Mouse (Mus musculus): ENCODE data around the gene Siglece.

The Siglece gene

GRCm38 (mm10) chr7:43606896-43607742, 52.8 kb downstream of the Siglece start, which contains the start of gene Zfp819:
Gene Zfp819 (plus strand): TSS chr7:43607169.
- Histone ChIP-seq H3K27me3 (ENCODE audit: control insufficient read depth, insufficient read depth, low read length, poor library complexity, severe bottlenecking) (no peaks in the 10 kb centered on the region; the same call in 1 of the 2 replicates), H3K36me3 (ENCODE audit: control insufficient read depth, insufficient read depth, low read length, poor library complexity, severe bottlenecking) (no peaks in the 10 kb centered on the region)
- DNase-seq (ENCODE audit: low read depth, low spot score), result peak; percentile 20

GRCm38 (mm10) chr7:43601884-43602283, 58.1 kb downstream of the Siglece start:
- DNase-seq (ENCODE audit: low read depth, low spot score), result no peak
- Histone ChIP-seq H3K27me3 (ENCODE audit: control insufficient read depth, insufficient read depth, low read length, poor library complexity, severe bottlenecking) (no peaks in the 10 kb centered on the region; the same call in 1 of the 2 replicates), H3K36me3 (ENCODE audit: control insufficient read depth, insufficient read depth, low read length, poor library complexity, severe bottlenecking) (no peaks in the 10 kb centered on the region)

Data from splenic B cell, adult 2 months (primary cell).